Comparison of ENCODE assay signal across 9 mouse cellular contexts in genomic region chr11:84168701-84169288, GRCm38 (mm10). TPM values are rescaled to one million over a fixed set of nuclear protein-coding genes. Genes with fewer than 3 reads are reported as not detected.
DNase-seq lines count a peak whose midpoint lies in the region; ATAC-seq and TF ChIP-seq lines count a peak whose summit lies in the region.
"Had no signal": no experiment of that assay in that cellular context is flagged by ENCODE, and none has a peak within 500 bp of the region (broad histone marks: within the 10 kb centered on the region; RNA-seq: fewer than 3 reads in every experiment).

No protein-coding gene starts in this region.

- TF ChIP-seq CTCF in layer of hippocampus, adult 2 months (conservative IDR thresholded peaks at IDR 0.05), result peak; percentile 83

- ATAC-seq in lung, embryonic 15.5 days (ENCODE audit: borderline replicate concordance, extremely low read depth, low FRiP score, low TSS enrichment), result no peak

- 20% methylated on average over 7 of the region's 7 CpGs for WGBS in lung, embryonic 15.5 days

- DNase-seq in urinary bladder, adult 18-20 months (ENCODE audit: low spot score in 2 of 2), result peak; percentile 9 to 31
- no peak for DNase-seq in urinary bladder, postnatal 4 days (ENCODE audit: low spot score in 2 of 2)
- DNase-seq in heart, adult 8-10 months (ENCODE audit: low spot score), result peak; percentile 19
- DNase-seq in layer of hippocampus, adult 2 months (ENCODE audit: low spot score in 2 of 2), result peak; percentile 29 to 44
- peak; percentile 43 for DNase-seq in right cerebral cortex, postnatal 25 days
- DNase-seq in natural killer cell, adult 2 months (ENCODE audit: low spot score in 2 of 2), result no peak

- no peaks in the 10 kb centered on the region for H3K36me3 ChIP-seq in lung, embryonic 15.5 days

- no peak overlapping the region for H3K9ac ChIP-seq in lung, embryonic 15.5 days

- no peaks in the 10 kb centered on the region for H3K9me3 ChIP-seq in lung, embryonic 15.5 days

- peak overlapping the region; percentile 33; the same call in 1 of the 2 replicates for H3K4me2 ChIP-seq in lung, embryonic 15.5 days

- no peaks in the 10 kb centered on the region; the same call in 1 of the 2 replicates for H3K4me1 ChIP-seq in brown adipose tissue, adult 24 weeks (ENCODE audit: control insufficient read depth, insufficient read depth, insufficient read length, low read length)
- H3K4me1 ChIP-seq in lung, embryonic 15.5 days, result no peaks in the 10 kb centered on the region

- no peak overlapping the region for H3K4me3 ChIP-seq in brown adipose tissue, adult 24 weeks (ENCODE audit: insufficient read depth, low read depth, low read length)
- peak overlapping the region; percentile 31; the same call in 1 of the 2 replicates for H3K4me3 ChIP-seq in layer of hippocampus, adult 2 months
- H3K4me3 ChIP-seq in lung, embryonic 15.5 days, result no peak overlapping the region
- H3K4me3 ChIP-seq: erythroblast, embryonic 14.5 days had no signal

- H3K27ac ChIP-seq in brown adipose tissue, adult 24 weeks (replicated peaks; ENCODE audit: low read depth, low read length), result peak overlapping the region; percentile 56
- H3K27ac ChIP-seq in layer of hippocampus, adult 2 months, result peak overlapping the region; percentile 46; the same call in 1 of the 2 replicates
- H3K27ac ChIP-seq in lung, embryonic 15.5 days, result no peak overlapping the region

- no peaks in the 10 kb centered on the region for H3K27me3 ChIP-seq in lung, embryonic 15.5 days

RNA-seq across cellular contexts. Expression of gene Gm11437, which starts 1.5 kb away (rescaled TPM):
- polyA plus RNA-seq in brown adipose tissue, adult 24 weeks (2012; ENCODE audit: insufficient read depth, insufficient read length, missing spikeins), result not detected in 2 replicates
- not detected for total RNA-seq in heart, adult 8-10 months (2022)
- total RNA-seq in layer of hippocampus, adult 2 months (2021), result not detected
- polyA plus RNA-seq in lung, embryonic 15.5 days (2015; fragmentation: Nextera tagmentation; extraction: Ambion mirVana), result 0.11 TPM in 1 of 2 replicates, not detected in the other
- polyA plus RNA-seq: erythroblast, embryonic 14.5 days had no signal

RNA-seq across cellular contexts. Expression of gene Acaca, which starts 39.3 kb away (rescaled TPM):
- 941 and 1,135 TPM in 2 replicates for polyA plus RNA-seq in brown adipose tissue, adult 24 weeks (2012; ENCODE audit: insufficient read depth, insufficient read length, missing spikeins)
- total RNA-seq in heart, adult 8-10 months (2022), result 10 to 100 TPM; 14.3 to 18.9 (median 16.8) TPM
- total RNA-seq in layer of hippocampus, adult 2 months (2021), result 10 to 100 TPM; 66.7 to 69.6 TPM
- polyA plus RNA-seq in lung, embryonic 15.5 days (2015; fragmentation: Nextera tagmentation; extraction: Ambion mirVana), result 11.7 and 14.6 TPM in 2 replicates

RNA-seq across cellular contexts. Expression of gene Tada2a, which starts 39.4 kb away (rescaled TPM):
- 5.4 and 5.5 TPM in 2 replicates for polyA plus RNA-seq in brown adipose tissue, adult 24 weeks (2012; ENCODE audit: insufficient read depth, insufficient read length, missing spikeins)
- 1 to 10 TPM; 8.0 to 8.2 (median 8.1) TPM for total RNA-seq in heart, adult 8-10 months (2022)
- 10 to 100 TPM; 33.0 to 33.8 TPM for total RNA-seq in layer of hippocampus, adult 2 months (2021)
- 33.2 and 33.6 TPM in 2 replicates for polyA plus RNA-seq in lung, embryonic 15.5 days (2015; fragmentation: Nextera tagmentation; extraction: Ambion mirVana)

Comparison
In these comparisons a context has a peak if more than half of its experiments do, and no peak if none do; other contexts are left out.
1. DNase-seq: peak in urinary bladder, adult 18-20 months (2 of 2), heart, adult 8-10 months (single experiment), layer of hippocampus, adult 2 months (2 of 2) and right cerebral cortex, postnatal 25 days (single experiment); none in urinary bladder, postnatal 4 days (0 of 2) and natural killer cell, adult 2 months (0 of 2).